Mouse (Mus musculus) brain, adult 2 months (tissue): ENCODE results near the gene Ets1.

Experiments used
- DNase-seq: peaks from one replicate; pipeline ENCODE4 v3.0.0; 2011; ENCODE audit warnings: low read depth, low spot score

The Ets1 gene

DNA sequence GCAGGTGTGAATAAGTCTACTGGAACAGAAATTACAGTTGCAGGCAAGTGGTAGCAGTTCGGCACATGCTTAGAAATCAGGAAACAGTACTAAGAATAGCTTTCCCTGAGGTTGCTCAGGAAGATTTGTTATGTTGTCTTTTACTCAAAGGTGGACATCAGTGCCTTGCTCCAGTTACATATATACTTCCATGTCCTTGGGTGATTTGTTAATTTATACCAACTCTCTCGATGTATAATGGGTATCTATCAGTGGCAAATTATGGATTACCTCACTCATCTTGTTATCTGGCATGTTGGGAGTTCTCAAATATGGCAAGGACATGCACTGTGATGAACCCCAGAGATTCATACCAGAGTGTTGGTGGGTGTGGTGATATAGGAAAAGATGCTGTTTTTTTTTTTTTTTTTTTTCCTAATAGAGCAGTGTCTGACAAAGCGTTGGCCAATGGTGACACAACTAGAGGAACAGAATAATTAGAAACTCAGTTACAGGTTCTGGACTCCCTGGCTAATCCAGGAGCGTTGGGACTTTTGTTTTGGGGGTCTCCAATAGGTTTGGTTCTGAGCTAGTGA is 59.0 kb downstream of the Ets1 start:
- DNase-seq, result no peak

DNA sequence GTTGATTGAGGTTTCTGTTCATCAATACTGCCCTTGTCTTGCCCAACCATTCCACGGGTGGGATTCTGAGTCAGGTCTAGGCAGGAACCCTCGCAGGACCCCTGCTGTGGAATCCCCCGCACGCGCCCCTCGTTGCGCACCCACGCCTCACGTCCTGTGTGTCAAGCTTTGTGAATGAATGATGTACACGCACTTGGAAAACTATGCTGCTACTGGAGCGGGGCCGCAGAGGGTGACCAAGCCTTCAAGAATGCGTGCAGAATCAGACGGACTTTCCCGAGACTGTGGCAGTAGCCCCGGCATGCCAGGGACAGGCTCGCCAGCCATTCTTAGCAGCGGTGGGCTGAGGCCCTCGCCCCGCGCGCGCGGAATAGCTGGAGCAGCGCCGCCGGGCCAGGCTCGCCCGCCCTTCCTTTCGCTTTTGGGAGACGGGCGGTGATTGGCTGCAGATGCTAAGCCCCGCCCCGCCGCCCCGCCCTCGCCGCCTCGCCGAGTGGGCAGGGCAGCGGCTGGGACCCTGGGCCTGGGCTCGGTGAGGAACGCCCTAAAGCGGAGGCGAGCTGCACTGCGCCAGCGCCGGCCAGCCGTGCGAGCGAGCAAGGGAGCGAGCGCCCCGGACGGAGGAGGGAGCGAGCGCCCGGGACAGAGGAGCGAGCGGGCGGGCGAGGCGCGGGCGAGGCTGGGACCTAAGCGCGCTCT is 59.6 kb downstream of the Ets1 start:
- peak; percentile 82 for DNase-seq

GRCm38 (mm10) chr9:32696259-32696658 is 60.2 kb downstream of the Ets1 start:
- no peak for DNase-seq

DNA sequence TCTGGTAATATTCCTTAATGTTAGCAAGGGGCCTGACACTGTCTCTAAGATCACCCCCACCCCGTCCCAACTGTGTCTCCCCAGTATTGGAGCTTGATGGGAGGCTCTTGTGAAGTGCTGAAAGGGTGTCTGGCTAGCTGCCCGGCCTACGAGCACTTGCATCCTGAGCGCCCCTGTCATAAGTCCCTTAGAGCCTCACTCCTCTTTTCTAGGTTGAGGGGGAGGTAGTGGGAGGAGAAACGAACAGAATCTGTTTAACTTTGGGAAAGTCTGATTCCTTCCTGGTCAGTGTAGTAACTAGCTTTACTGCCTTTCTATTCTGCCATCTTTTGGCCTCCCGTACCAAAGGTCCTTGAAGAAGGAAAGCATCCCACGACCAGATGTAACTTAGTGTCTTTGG is 60.7 kb downstream of the Ets1 start:
- DNase-seq, result peak; percentile 49

- DNase-seq, result no peak
These were observed 61.5 kb downstream of the Ets1 start for GRCm38 (mm10) chr9:32697291-32698110.

GRCm38 (mm10) chr9:32698766-32699165 is 62.7 kb downstream of the Ets1 start:
- DNase-seq, result no peak

GRCm38 (mm10) chr9:32699391-32699841 is 63.4 kb downstream of the Ets1 start:
- no peak for DNase-seq

DNA sequence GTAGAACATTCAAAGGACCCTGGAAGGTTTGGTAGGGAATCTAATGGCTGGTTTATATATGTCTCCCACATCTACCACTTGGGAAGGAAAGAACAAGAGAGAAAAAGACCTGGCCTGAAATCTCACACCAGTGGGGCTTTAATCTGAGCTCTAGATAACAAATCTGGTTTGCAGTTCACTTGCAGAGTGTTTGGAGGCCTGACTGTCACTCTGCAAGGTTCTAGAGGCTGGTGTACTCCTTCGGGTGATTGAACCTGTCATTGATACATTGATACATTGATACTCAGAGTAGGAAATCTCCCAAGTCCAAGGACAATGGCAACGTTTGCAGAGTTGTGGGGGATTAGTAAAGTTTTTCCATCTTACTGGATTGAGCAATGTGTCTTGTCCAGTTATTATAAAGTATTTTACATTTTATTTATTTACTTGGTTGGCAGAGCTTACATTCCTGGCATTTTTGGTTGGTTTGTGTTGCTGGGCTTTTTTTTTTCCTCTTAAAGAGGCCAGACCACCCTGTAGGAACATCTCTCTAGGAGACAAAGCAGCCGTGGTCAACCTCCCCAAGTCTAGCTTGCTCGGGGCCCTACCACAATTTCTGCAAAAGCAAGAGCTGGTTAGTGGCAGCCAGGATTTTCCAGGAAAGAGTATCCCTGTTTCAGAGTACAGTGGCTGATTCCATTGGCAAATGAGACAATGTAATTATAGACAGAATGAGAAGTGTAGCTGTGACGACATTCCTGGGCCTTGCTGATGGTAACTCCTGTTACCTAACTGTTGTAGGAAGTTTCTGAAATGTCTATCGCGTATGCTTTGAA is 64.3 kb downstream of the Ets1 start:
- no peak for DNase-seq

DNA sequence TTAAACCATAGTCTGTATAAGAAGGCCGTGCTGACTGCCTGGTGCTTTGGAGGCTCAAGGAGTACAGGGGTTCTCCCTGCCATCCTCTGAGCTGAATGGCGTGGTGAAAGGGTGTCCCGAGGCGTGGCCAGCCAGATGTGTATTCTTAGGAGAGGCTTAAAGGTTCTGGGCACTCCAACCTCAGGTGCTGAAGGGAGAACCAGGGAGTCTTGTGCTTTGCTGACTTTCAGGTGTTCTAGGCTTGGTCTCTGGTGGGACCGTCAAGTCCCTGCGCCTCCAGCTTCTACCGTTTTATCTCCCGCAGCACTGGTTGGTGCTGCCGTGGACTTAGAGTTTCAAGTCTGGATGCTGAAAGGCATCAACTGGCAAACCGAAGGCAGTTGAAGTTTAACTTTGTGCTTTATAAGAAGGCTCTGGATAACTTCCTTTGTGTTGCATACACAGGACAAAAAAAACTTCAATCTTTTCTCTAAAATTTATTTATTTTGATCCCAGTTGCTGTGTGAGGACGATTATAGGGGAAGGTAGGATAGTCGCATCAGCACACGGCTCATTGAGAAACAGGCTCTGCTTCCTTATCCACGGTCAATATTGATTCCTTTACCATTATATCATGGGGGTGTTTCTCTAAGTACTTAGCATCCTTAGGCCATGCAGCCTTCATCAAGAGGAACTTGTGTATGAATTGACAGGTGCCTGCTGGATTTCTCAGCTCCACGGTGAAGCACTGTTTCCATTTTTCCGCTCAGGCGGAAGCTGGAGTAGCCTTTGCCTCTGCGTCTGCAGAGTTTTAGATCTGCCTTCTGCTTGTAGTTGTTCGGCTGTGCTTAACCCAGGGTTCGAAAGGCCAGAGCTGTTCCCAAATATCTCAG is 65.3 kb downstream of the Ets1 start:
- DNase-seq, result no peak

- DNase-seq, result no peak
These were observed 65.9 kb downstream of the Ets1 start for GRCm38 (mm10) chr9:32701998-32702305.

- no peak for DNase-seq
These were observed 66.9 kb downstream of the Ets1 start for GRCm38 (mm10) chr9:32702836-32703395.

DNA sequence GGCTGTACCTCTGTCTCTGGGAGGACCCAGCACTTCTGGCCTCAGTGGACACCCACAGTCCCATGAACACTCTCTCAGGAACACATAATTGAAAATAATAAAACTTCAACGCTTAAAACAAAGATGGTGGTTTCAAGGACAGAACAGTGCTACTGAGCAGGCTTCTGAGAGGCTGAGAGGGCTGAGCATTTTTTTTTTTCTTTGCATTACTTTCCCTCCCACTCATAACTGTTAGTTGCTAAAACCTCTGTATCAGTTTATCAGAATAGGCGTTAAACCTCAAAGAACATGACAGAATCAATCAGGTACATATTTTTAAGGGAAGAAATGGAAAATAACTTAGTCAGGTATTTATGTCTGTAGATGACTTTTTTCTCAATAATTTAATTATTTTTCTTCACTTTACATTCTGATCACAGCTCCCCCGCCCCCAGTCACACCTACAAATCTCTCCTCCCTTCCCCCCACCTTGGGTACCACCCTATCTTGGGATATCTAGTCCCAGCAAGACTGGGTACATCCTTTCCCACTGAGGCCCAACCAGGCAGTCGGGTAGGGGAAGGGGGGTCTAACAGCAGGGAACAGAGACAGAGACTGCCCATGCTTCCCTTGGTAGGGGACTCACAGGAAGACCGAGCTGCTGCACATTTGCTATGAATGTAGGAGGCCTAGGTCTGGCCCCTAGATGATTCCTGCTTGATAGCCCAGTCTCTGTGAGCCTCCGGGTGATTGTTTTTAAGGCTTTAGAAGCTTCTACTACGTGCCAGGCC is 68.1 kb downstream of the Ets1 start:
- no peak for DNase-seq

DNA sequence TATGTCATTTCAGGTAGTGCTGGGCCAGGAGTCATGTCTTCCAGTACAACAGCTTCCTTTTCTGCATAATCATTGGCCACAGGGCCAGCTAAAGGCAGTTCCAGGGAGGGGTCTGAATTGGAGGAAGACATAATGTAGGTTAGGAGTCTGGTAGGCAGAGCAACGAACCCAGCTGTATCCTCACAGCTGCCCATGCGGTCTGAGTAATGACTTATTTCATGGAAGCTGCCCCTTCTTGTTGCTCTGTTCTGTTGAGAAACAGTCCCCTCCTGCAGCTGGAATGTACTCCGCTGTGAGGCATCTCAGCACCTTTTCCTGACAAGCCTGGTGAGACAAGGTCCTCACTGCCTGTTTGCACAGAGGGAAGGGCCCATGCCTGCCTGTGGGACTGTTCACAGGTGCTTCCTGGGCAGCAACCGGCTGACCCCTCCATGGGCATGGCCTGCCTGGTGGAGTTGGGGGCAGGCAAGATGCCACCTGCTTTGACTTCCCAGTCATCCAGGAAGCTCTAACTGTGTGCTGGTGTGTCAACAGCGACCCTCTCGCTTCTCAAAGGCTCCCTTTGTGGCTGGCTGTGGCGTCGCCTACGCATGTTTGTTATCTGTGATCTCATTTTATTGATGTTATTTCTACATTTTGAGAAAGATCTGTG is 69.9 kb downstream of the Ets1 start:
- no peak for DNase-seq

DNA sequence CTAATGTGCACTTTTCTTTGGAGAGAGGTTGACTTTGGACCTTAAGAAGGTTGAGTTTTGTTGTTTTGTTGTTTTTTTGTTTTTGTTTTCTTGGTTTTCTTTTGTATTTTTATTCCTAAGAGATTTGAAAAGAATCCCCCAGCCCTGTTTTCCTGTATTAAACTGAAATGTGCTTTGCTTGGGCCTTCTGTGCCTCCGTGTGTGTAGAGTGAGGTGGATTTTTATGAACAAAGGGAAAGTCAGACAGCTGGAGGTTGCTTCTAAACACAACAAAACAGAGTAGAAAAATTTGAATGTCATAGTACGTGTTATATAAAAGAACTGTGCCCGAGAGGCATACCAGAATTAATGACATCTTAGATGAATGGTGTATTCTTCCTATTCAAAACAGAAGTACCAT is 71.4 kb downstream of the Ets1 start:
- DNase-seq, result no peak

DNA sequence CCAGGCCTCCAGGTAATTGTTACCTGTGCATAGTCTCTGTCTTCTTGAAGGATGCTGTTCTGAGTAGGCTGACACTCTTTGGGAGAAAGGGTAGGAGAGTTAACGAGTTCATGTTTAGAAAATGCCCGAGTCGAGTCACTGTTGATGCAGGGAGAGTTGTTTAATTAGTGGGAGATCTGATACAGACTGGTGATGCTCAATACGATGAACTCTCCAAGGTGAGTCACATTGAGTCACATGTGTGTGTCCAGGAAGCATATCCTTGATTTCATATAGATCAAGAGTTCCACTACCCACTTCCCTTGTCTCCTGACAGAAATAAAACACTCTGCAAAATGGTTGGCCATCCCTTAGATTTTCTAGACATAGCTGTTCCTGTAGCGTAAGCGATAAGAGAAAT is 72.5 kb downstream of the Ets1 start:
- no peak for DNase-seq

DNA sequence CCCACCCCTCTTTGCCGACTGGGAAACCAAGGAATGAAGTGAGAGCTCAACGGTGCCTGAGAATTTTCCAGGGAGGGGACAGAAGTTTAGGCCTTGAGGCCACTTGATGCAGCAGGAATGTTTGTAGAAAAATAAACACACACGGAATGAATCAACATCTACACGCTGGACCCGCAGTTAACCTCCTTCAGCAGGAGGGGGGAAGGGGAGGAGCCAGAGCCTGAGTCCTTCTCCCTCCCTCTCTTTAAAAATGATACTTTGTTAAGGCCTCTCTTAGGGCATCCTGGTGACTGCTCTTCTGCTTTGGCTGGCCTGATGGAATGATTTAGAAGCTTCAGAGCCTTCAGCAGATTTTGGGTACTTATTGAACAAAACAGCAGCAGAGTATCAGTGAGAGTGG is 73.3 kb downstream of the Ets1 start:
- DNase-seq, result no peak

DNA sequence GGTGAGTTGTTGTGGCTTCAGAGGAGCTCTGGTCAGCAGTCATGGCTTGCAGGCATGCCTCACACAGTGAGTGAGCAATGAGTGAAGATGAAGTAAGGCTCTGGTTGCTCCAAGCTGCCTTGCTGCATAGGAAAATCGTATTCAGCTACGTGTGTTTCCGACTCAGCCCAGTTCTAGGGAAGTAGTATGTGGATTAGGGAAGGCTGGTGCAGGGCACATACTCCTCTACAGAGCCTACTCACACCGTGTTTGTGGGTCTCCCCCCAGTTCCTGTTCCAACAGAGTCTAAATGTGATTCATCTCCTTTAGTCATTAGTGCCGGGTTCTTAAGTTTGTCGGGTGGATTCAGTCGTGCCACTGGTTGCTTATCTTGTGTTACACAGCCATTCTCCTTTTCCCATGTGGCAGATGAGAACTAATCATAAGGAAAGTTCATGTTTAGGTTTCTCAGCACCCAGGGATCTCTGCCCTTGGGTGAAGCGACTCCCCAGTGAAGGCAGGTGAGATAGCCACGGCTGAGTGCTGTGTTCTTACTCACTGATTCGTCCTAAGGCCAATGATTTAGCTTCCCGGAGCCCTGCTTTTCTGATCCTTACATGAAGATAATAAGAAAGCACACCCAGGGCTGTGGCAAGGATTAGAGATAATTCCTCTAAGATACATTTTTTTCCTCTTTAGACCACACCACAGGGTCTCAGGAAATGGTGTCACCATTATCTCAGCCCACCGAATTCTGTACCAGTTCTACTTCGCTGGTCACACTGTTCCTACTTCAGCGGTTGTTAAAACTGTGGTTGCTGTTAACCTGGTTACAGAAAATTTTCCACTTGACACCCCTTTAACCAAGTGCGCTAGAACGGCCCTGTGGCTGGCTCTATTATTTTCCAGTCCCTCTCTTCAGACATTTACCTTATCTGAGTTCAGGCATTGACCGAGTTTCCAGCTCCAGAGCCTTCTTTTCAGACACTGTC is 74.0 kb downstream of the Ets1 start:
- no peak for DNase-seq

GRCm38 (mm10) chr9:32710987-32711652 is 75.1 kb downstream of the Ets1 start:
- no peak for DNase-seq
